Comparison of ENCODE assay signal across 8 mouse cellular contexts in genomic region chr5:129454802-129455528, GRCm38 (mm10). TPM values are rescaled to one million over a fixed set of nuclear protein-coding genes. Genes with fewer than 3 reads are reported as not detected.
DNase-seq lines count a peak whose midpoint lies in the region; ATAC-seq and TF ChIP-seq lines count a peak whose summit lies in the region.

No protein-coding gene starts in this region.

- H3K4me2 ChIP-seq in liver, postnatal 0 days (ENCODE audit: low read depth, low read length), result peak overlapping the region; percentile 35; the same call in 1 of the 2 replicates

- TF ChIP-seq CTCF in liver, postnatal 0 days (IDR thresholded peaks at IDR 0.05; ENCODE audit: low read depth), result no peak

- ATAC-seq in liver, postnatal 0 days, result peak; percentile 70

- TF ChIP-seq EP300 in liver, postnatal 0 days (IDR thresholded peaks at IDR 0.05; ENCODE audit: low read depth), result no peak

- H3K27ac ChIP-seq in liver, postnatal 0 days (ENCODE audit: low read depth), result no peak overlapping the region

- DNase-seq in R1 (ENCODE audit: low read depth, low spot score), result peak; percentile 84
- peak; percentile 95 for DNase-seq in cerebellum, adult 9-11 months
- DNase-seq in frontal cortex, adult 2 months (ENCODE audit: extremely low spot score in 1 of 2, low spot score in 1 of 2), result peak; percentile 65 to 92
- peak; percentile 84 for DNase-seq in heart, postnatal 4 days
- peak; percentile 59 to 75 for DNase-seq in layer of hippocampus, adult 18-20 months (ENCODE audit: low spot score in 2 of 2)
- DNase-seq in liver, postnatal 0 days, result peak; percentile 38
- peak; percentile 69 for DNase-seq in ovary, postnatal 14 days (ENCODE audit: low spot score)
- DNase-seq in spleen, postnatal 14 days (ENCODE audit: low spot score in 2 of 2), result no peak

- H3K27me3 ChIP-seq in liver, postnatal 0 days (ENCODE audit: insufficient read depth, low read length), result no peaks in the 10 kb centered on the region

- no peak overlapping the region for H3K9ac ChIP-seq in liver, postnatal 0 days (replicated peaks)

- H3K4me1 ChIP-seq in liver, postnatal 0 days (ENCODE audit: insufficient read depth), result no peaks in the 10 kb centered on the region; the same call in 1 of the 2 replicates

- no peaks in the 10 kb centered on the region for H3K36me3 ChIP-seq in liver, postnatal 0 days (replicated peaks; ENCODE audit: insufficient read depth, low read length)

- WGBS in liver, postnatal 0 days (ENCODE audit: insufficient replicate concordance), result 14% methylated on average over 13 of the region's 13 CpGs

- no peaks in the 10 kb centered on the region for H3K9me3 ChIP-seq in liver, postnatal 0 days (ENCODE audit: low read length)

- H3K4me3 ChIP-seq in liver, postnatal 0 days (ENCODE audit: low read depth, low read length), result no peak overlapping the region

RNA-seq across cellular contexts. Expression of gene Sfswap, which starts 46.1 kb away (rescaled TPM):
- 153 and 160 TPM in 2 replicates for polyA plus RNA-seq in frontal cortex, adult 2 months (2012; rRNA removed)
- 10 to 100 TPM; 55.4 to 56.2 TPM for total RNA-seq in heart, postnatal 4 days (2021)
- total RNA-seq in layer of hippocampus, adult 18-20 months (2021), result 100 to 1,000 TPM; 102 to 119 TPM
- 10.6 and 11.0 TPM in 2 replicates for polyA plus RNA-seq in liver, postnatal 0 days (2015; fragmentation: Nextera tagmentation; extraction: Ambion mirVana)

Comparison
In these comparisons a context has a peak if more than half of its experiments do, and no peak if none do; other contexts are left out.
1. DNase-seq: peak in R1 (single experiment), cerebellum, adult 9-11 months (single experiment), frontal cortex, adult 2 months (2 of 2), heart, postnatal 4 days (single experiment), layer of hippocampus, adult 18-20 months (2 of 2), liver, postnatal 0 days (single experiment) and ovary, postnatal 14 days (single experiment); none in spleen, postnatal 14 days (0 of 2).